Mouse (Mus musculus) spleen, adult 2 months (tissue): Measurements from ENCODE around the gene Mapk12.

Experiments used
- CTCF ChIP-seq: fragments of 200-500 bp; IDR thresholded peaks from 2 replicates; pipeline ENCODE4 v1.5.1; 2011; ENCODE audit warnings: mild to moderate bottlenecking, inconsistent platforms; ENCODE audit not compliant: insufficient read depth, insufficient read length, insufficient replicate concordance; ENCODE audit errors: extremely low read depth
- POLR2A ChIP-seq: fragments of 200-500 bp; IDR thresholded peaks from 2 replicates; pipeline ENCODE4 v1.6.1; 2011; ENCODE audit warnings: low read depth, low read length, inconsistent platforms

GRCm38 (mm10) chr15:89103921-89104320, 36.6 kb downstream of the Mapk12 start:
- TF ChIP-seq CTCF (no peak), POLR2A (no peak)
